Mouse (Mus musculus) spleen, adult 12 weeks (tissue): ENCODE data around the gene Adgrf3.

Source experiments
- DNase-seq: peaks from one replicate; pipeline ENCODE4 v3.0.0; 2022; ENCODE audit warnings: low spot score

Adgrf3 gene

DNA sequence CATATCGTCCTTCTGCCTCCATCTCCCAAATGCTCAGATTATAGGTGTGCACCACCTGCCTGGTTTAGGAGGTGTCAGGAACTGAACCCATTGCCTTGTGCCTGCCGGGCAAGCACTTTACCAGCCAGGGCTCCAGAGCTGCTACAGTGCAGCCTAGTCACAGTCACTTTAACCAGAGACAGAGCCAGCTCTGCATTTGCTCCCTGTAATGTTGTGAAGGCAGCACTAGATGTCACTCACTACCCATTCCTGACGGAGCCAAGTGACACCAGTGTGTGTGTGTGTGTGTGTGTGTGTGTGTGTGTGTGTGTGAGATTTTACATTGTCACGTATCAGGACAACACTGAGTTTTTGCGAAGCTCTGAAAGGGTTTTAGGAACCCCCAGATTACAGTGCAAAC lies 4.0 kb downstream of the Adgrf3 start:
- DNase-seq: no peak

DNA sequence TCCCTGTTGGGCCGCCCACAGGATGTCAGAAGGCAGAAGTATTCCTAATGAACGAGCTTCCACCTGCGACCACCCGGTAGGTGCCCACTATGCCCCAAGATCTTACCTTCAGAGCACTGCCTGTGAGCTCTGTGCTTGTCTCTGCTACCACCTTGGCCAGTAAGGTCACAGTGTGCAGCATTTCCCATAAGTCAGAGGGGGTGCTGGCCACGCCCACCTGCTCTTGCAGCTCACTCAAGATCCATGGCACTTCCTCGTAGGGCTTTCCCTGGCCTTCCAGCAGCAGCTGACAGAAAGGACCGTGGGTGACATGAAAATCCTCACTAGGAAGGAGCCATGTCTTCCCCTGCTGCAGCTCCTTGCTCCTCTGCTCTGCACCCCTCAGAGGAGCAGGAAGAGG lies 7.3 kb downstream of the Adgrf3 start:
- DNase-seq: no peak

DNA sequence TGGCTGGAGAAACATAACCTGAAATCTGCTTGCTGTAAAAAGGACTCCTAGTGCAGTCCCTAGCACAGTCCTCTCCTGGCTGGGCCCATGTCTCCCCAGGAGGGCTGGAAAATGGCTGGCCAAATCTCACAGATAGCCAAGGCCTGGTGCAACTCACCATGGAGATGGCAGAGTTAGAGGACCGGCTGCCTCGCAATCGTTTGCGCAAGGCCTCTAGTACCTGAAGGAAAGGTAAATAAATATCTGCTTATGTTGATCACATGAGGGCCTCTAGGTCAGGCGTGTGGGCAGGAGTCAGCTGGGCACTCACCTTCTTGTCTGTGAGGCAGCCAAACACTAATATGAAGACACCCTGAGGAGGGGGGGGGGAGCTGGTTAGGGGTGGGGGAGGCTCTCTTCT lies 10.2 kb downstream of the Adgrf3 start:
- DNase-seq: no peak

- DNase-seq: no peak
These were observed 13.1 kb downstream of the Adgrf3 start for GRCm38 (mm10) chr5:30192452-30192851.

DNA sequence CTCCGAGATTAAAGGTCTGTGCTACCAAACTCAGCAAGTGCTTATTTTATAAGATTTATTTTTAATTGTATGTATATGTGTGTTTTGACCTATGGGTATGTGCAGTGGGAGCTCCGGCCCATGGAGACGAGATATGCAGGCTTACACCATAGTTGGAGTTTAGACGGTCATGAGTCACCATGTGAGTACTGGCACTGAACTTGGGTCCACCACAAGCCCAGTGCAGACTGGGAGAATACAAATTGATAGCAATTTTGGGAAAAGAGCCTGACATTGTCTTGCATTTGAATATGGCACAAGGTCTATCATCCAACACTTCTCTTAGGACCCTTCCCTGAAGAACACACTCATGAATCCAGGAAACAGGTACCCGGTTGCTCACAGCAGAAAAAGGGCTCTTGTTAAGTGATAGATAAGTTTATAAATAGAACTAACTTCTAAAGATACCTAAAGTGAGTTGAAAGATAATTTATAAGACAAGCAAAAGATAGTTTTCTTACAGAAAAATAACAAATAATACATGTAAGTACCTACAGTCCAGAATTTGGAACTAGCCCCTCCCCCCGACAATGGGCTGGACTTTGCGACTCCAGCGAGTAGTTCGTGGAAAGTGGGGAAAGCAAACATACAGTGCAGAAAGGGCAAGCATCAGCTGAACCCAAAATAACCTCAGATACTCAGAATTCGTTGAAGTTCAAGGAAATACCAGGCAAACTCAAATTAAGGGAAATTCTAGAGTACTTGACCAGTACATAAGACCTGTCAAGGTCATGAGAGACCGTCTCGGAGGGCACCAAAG lies 17.6 kb downstream of the Adgrf3 start:
- no peak for DNase-seq

DNA sequence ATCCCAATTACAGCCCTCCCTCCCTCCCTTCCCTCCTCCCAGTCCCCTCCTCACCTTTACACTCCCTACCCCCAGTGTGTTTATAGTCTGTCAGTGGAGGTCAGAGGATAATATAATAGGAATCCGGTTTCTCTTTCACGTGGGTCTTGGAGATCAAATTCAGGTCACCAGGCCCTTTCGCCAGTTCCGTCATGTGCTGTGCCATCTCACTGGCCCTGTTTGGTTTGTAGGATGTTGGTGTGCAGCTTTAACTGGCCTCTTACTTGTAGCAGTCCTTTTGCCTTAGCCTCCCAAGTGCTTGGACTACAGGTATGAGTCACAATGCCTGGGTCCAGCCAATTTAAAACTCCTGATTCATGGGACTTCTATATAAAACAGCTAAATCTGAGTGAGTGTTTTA lies 29.7 kb downstream of the Adgrf3 start:
- DNase-seq: no peak

- no peak for DNase-seq
These were observed 32.4 kb downstream of the Adgrf3 start for GRCm38 (mm10) chr5:30172931-30173692.

DNA sequence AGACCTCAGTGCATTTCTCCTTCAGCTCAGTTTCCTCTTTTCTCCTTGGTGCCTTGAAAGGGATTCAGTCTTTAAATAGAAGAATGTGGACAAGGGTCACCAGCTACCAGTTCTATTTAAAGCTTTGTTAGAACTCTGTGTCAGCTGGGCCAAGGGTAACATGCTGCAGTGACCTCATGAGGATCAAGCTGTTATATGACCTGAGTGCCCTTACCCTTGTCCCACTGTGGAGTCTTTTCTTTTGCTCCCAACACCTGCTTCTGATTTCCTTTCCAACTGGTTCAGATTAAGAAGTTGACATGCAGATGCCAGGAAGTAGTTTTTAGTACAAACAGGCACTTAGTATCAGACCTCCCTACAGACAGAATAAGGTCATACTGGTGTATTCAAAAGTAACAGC lies 33.4 kb downstream of the Adgrf3 start:
- DNase-seq: no peak

DNA sequence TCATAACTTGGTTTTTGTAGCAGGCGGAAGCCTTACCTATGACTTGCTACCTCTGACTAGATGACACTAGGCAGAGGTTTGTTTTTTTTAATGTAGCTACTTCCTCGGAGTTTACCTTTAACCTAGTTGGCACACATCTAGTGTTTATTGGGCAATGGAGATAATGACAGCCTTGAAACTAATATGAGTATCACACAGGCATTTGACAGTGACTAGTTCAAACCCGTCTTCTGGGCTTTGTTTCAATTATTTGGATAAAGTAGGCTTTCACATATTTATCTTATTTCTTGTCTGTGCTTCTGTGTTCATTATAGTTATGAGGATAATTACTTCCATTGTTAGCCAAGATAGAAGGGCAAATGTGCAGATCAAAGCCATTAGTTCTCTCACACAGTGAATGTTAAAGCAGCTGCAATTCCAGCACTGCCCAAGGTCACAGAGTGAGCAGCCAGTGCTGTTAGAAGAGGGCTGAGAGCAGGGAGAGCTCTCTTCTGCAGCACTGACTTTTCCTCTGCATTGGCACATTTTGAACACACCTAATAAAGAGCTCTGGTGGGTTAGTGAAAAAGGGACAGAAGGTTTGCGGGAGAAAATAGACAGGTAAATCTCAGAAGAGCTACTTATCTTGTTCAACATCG lies 35.1 kb downstream of the Adgrf3 start:
- DNase-seq: no peak

DNA sequence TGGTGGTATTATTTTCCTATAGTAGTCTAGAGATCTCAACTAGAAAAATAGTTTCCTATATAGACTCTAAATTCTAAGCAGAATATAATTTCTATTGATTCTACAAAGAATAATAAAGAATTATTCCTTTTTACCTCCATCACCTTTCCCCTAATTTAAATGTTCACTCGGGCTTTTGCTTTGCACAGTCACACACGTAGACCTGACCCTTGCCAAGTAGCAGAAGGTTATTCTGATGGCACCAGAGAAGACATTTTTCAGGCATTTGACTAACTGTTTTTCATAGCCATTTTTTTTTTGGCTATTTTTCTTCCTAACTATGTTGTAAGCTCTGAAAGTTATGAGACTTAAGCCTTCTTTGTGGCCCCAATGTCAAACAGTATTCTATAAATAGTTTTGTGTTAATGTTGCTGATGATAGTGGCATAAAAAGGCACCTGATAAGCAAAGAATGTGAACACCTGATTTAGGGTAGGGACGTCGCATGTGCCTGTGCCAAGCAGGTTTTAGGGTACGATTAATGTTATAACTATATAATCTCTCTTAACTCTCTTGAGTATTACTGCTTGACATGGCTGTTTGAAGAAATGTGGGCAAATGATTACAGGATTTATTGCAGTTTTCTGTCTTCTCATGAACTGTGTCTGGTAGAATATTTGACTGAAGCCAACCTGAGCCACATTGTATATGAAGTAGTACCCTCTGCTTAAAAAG lies 40.1 kb downstream of the Adgrf3 start:
- DNase-seq: no peak

GRCm38 (mm10) chr5:30162339-30162738 lies 43.2 kb downstream of the Adgrf3 start:
- no peak for DNase-seq

GRCm38 (mm10) chr5:30161836-30162235 lies 43.7 kb downstream of the Adgrf3 start:
- no peak for DNase-seq

GRCm38 (mm10) chr5:30159601-30160000 lies 45.9 kb downstream of the Adgrf3 start:
- DNase-seq: no peak

DNA sequence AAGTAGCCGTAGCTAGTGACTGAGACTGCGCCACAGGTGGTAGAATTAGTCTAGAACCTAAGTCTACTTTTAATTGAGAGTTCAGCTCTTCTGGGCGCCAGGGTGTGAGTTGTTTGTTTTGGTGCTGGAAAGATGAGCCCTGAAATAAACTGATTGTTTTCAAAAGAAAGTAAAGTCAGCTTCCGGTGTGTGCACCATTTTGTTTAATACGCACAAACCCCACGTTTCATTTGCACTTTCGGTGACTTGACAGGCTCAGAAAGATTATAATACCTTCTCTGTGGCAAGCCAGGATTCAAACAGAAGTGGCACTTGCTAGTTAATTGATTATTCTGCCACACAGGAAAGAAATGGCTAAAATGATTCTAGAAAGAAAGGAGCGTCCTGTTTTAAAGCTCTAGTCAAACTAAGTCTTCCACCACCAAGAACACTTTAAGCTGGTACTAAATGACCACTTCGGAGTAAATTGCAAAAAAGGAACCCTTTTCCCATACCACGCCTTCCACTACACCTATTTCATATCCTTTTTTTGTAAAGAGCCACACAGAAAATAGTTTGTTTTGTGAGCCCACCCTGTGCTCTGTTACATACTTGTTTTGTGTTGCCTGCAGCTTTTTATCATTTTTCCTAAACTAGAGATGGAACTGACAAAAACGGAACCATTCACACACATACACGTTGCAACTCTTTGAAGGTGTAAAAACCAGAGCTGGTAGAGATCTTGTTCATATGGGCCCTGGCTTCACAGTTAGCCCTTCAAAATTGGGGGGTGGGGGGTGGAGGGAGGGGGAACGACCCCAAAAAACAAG lies 49.5 kb downstream of the Adgrf3 start:
- DNase-seq: no peak

- DNase-seq: no peak
These were observed 50.1 kb downstream of the Adgrf3 start for GRCm38 (mm10) chr5:30155395-30155792.

DNA sequence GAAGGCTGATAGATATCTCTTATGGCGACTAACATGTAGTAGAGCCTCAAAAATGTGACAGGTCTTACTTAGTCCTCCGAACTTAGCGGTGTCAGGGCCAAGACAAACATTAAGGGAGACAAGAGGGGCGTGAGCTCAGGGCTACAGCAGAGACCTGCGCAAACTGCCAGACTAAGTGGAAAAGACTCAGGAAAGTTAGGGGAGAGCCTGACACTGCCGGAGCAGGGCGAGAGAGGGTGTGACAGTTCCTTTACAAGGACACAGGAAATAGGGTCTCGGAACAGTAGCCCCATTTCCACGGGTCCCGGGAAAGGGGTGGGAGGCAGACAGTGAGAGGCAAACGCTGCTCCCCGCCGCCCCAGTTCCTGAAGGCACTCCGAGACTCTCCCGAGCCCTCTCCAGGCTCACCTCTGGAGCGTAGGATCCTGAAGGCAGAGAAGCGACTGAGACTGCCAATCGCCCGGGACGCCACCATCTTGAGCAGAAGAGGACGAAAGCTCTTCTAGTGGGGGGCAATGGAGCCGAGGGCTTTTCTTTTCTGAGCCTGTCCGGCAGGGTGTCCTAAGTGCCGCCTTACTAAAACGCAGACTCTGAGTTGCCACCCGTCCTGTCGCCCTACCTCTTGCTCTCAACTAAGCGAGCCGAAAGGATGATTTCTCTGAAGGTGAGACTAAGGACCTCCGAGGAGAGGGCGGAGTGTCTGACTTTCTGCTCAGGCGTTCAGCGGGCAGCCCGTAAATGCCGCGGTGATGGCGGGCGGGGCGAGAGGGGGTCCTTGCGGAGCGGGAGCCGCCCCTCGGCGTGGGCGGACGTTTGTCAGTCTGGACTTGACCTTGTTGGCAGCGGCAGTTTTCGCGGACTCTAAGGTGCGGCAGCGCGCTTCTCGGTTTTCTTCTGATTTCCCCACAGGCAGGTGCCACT lies 50.8 kb downstream of the Adgrf3 start, which contains the start of the genes Hadha and Hadhb:
Gene Hadha (minus strand): TSS at position 689 of the 921 bp plus-strand sequence.
Gene Hadhb (plus strand): TSS at position 775 of the 921 bp plus-strand sequence.
- peak; percentile 95 for DNase-seq

GRCm38 (mm10) chr5:30154013-30154412 lies 51.5 kb downstream of the Adgrf3 start:
- no peak for DNase-seq

DNA sequence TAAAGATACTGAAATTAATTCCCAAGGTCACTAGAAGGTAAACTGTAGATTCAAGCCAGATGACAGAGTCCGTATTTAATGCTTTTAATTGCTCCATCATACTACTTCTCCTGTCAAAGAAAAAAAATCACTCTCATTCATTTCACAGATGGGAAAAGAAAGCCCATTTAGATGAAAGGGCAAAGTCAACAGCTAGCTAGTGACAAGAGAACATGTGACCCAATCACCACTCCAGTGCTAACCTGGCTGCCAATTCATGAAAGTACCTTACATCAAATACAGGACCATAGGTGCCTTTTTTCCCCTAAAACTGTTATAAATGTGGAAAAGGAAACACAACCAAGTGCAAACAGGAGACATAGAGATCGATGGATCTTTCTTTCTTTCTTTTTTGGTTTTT lies 52.3 kb downstream of the Adgrf3 start:
- DNase-seq: no peak

DNA sequence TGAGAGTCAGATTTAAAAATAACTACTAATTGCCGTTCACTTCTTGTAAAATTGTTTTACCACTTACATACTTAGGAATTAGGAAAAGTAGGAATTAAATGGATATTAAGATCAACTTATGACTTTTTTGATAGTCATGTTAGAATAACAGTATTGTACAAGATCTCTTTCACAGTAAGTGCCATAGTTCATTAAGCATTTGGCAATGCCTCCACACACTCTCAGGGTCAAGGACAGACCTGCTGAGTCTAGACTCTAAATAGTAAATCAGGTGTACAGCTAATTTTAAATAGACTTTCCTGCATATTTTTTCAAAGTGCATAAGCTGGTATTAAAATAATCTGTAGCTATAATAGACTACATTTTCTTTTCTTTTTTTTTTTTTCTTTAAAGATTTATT lies 53.1 kb downstream of the Adgrf3 start:
- DNase-seq: no peak

- no peak for DNase-seq
These were observed 53.5 kb downstream of the Adgrf3 start for GRCm38 (mm10) chr5:30152007-30152406.
